Mouse (Mus musculus): ENCODE data around the gene Cox6a1.

GRCm38 (mm10) chr5:115359438-115359837, 10.7 kb upstream of the Cox6a1 start:
- TF ChIP-seq CTCF (IDR thresholded peaks at IDR 0.05; ENCODE audit: low read depth) (no peak), EP300 (IDR thresholded peaks at IDR 0.05; ENCODE audit: low read depth) (no peak)

All from liver, embryonic 14.5 days (tissue).